Mouse (Mus musculus) embryo, embryonic 11 days (tissue): ENCODE results near the gene Gm13698.
"Not testable (repeated sequence)": the region's sequence is repeated elsewhere in the genome, so short reads cannot be mapped to it uniquely, and the experiment has no call there.

Experiments
- DNase-seq: peaks from one replicate; pipeline ENCODE4 v3.0.0-alpha.2; 2015

Gene Gm13698

GRCm38 (mm10) chr2:83955393-83955792 is at the start of gene Gm13698:
Gene Gm13698 (plus strand): TSS chr2:83955693.
- DNase-seq: not testable (repeated sequence)

GRCm38 (mm10) chr2:83929478-83930088 is 25.9 kb upstream of the Gm13698 start:
- no peak for DNase-seq

GRCm38 (mm10) chr2:83940931-83941361 is 14.5 kb upstream of the Gm13698 start, which contains the start of gene Zswim2:
Gene Zswim2 (minus strand): TSS chr2:83941228.
- peak; percentile 88 for DNase-seq

GRCm38 (mm10) chr2:83941378-83941777 is 14.1 kb upstream of the Gm13698 start:
- no peak for DNase-seq

- DNase-seq: no peak
These were observed 13.7 kb upstream of the Gm13698 start for GRCm38 (mm10) chr2:83941792-83942191.

GRCm38 (mm10) chr2:83961203-83961602 is 5.7 kb downstream of the Gm13698 start, which contains the start of gene Gm13693:
Gene Gm13693 (plus strand): TSS chr2:83961503.
- not testable (repeated sequence) for DNase-seq

- not testable (repeated sequence) for DNase-seq
These were observed 11.5 kb downstream of the Gm13698 start, which contains the start of gene Gm13695 for GRCm38 (mm10) chr2:83967013-83967412. Gene Gm13695 (plus strand): TSS chr2:83967313.

GRCm38 (mm10) chr2:83972823-83973222 is 17.3 kb downstream of the Gm13698 start, which contains the start of gene Gm13696:
Gene Gm13696 (plus strand): TSS chr2:83973123.
- DNase-seq: not testable (repeated sequence)

- DNase-seq: not testable (repeated sequence)
These were observed 23.1 kb downstream of the Gm13698 start, which contains the start of gene Gm13694 for GRCm38 (mm10) chr2:83978633-83979032. Gene Gm13694 (plus strand): TSS chr2:83978933.

GRCm38 (mm10) chr2:83984443-83984842 is 28.9 kb downstream of the Gm13698 start, which contains the start of gene Gm13697:
Gene Gm13697 (plus strand): TSS chr2:83984743.
- not testable (repeated sequence) for DNase-seq

- not testable (repeated sequence) for DNase-seq
These were observed 34.8 kb downstream of the Gm13698 start, which contains the start of gene Gm13691 for GRCm38 (mm10) chr2:83990253-83990652. Gene Gm13691 (plus strand): TSS chr2:83990553.

GRCm38 (mm10) chr2:83993639-83994255 is 38.3 kb downstream of the Gm13698 start:
- DNase-seq: not testable (repeated sequence)

- DNase-seq: not testable (repeated sequence)
These were observed 39.0 kb downstream of the Gm13698 start for GRCm38 (mm10) chr2:83994526-83994925.
